Mouse (Mus musculus): ENCODE results near the gene Pla1a.

The Pla1a gene

GRCm38 (mm10) chr16:38369000-38369399 lies 63.9 kb downstream of the Pla1a start:
- DNase-seq (ENCODE audit: low spot score in 2 of 2) = no peak

- DNase-seq (ENCODE audit: low spot score in 2 of 2) = peak; percentile 81 to 92
These were observed 64.6 kb downstream of the Pla1a start for GRCm38 (mm10) chr16:38368336-38368735.

DNA sequence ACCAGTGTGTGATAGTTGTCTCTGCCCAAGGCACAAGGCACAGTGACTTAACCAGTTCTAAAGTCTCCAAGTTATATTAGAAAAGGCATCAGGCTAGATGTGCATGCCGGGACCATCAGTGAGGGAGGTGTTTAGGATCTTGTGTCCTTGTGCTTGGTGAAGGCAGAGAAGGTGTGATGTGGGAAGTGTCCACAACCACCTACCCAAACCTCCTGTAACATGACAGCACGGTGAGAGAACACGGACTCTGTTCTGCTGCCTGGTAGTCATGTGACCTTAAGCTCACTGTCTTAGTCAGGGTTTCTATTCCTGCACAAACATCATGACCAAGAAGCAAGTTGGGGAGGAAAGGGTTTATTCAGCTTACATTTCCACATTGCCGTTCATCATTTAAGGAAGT lies 66.7 kb downstream of the Pla1a start:
- peak in 1 of 2 experiments; percentile 30 for DNase-seq (ENCODE audit: low spot score in 2 of 2)

GRCm38 (mm10) chr16:38365390-38365789 lies 67.6 kb downstream of the Pla1a start:
- peak in 1 of 2 experiments; percentile 32 for DNase-seq (ENCODE audit: low spot score in 2 of 2)

DNA sequence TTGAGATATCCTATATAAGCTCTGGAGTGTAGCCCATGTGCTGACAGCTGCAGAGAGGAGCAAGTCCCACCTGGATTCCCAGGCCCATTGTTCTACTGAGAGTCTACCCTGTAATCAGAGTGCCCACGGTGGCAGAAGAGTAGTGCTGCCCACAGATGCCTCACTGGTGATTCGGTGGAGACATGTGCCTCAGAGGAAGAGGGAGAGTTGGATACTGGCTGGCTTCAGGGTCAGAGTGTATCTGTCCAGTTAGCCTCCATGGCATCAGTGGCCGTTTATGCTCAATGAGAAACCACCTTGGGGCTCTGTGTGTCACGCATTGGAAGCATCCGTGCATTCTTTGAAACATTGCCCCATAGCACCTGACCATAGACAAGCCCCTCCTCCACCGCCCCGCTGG lies 69.3 kb downstream of the Pla1a start:
- DNase-seq (ENCODE audit: low spot score in 2 of 2) = no peak

GRCm38 (mm10) chr16:38363256-38363595 lies 69.7 kb downstream of the Pla1a start:
- DNase-seq (ENCODE audit: low spot score in 2 of 2) = no peak

DNA sequence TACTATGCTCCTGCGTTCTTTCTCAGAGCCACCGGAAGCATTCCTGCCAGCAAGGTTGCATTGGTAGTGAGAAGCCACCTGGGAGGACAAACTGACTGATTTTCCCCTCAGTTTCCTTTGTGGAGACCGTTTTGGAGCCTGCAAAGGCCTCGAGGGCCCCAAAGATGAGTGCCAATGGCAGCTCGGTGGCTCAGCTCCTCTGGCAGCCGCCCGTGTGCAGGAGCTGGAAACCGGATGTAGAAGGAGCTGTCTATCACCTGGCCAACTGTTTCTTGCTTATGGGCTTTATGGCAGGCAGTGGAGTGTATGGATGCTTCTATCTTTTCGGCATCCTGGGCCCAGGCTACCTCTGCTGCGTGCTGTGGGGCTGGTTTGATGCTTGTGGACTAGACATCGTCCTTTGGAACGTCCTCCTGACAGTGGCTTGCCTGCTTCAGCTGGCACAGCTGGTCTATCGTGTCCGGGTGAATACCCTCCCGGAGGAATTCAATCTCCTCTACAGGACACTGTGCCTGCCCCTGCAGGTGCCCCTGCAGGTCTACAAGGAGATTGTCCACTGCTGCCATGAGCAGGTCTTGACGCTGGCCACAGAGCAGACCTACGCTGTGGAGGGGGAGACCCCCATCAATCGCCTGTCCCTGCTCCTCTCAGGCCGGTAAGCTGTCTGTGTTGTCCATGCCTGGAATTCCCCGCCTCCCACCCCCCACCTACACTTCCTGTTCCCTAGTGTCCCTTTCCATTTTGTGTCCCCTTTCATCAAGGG lies 70.3 kb downstream of the Pla1a start:
- no peak for DNase-seq (ENCODE audit: low spot score in 2 of 2)

DNA sequence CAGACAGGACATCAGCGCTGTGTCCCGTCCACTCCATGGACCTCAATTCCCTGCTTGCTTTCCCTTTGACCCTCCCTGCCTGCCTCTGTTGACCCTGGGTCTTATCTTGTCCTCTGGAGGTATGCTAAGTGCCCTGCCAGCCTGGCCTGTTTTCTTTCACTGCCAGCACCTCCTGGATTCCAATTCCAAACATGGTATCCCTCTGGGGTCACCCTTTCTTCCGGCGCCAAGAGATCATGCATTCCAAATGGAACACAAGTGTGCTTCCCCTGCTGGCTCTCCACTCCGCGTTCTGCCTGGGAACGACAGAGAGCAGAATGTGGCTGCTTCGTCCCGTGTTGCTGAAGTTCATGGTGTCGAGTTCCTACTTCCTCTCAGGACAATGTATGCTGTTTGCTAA lies 71.0 kb downstream of the Pla1a start, which contains the start of gene Popdc2:
Gene Popdc2, plus strand, starts transcription at position 277 of the 400 bp plus-strand sequence.
- DNase-seq (ENCODE audit: low spot score in 2 of 2) = no peak

DNA sequence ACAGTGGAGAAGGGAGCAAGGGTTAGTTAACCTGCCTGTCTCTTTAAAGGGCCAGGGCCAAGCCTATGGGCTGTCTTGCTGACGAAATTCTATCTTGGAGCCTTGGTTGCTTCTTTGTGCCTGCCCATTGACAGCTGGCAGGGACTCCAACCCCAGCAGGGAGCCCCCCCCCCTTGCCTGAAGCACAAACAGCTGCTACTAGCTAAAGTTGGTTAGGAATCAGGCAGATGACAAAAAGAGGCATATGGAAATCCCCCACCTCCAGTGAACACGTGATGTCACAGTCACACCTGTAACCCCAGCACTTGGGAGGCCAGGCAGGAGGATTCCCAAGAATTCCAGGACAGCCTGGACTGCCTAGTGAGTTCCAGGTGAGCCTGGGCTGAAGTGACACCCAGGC lies 72.6 kb downstream of the Pla1a start:
- DNase-seq (ENCODE audit: low spot score in 2 of 2) = no peak

- no peak for DNase-seq (ENCODE audit: low spot score in 2 of 2)
These were observed 73.1 kb downstream of the Pla1a start for GRCm38 (mm10) chr16:38359857-38360256.

DNA sequence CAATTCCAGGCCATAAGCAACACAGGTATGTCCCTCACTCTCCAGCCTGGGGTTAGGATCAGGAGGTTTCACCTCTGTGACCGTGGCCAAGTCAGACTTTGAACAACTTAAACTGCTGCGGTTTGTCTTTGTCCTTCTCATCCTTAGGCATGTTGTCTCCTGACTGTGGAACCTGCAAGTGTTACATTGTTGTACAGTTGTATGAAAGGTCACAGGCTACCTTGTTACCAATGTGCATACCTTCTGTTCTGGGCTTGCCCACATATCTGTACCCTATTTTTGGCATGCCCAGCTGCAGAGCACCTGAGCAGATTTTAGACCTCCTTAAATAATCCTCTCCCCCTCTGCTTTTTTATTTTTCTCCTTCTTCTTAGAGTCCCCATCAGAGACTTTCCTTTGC lies 73.7 kb downstream of the Pla1a start:
- no peak for DNase-seq (ENCODE audit: low spot score in 2 of 2)

DNA sequence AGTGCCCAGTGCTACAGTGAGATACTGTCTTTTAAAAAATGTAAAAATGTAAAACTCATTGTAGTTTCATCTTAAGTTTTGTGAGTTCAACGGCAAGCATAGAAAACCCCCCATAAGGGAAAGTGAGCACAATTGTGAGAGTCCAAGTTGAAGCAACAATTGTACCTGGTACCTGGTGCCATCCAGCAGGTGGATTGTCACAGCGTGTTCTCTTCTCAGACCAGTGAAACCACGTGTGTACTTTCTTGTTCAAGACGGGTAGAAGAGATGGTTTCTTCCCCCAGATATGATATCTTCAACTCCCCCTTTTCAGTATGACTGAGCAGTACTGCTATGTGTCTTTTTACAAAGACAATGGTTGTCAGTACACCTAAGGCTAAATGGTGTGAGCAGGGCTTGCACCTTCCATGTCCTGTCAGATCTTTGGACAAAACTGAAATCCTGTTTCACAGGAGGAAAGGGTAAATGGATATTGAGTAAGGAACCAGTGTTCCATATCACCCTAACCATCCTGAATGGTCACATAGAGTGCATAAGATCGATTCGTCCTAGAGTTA lies 74.6 kb downstream of the Pla1a start:
- DNase-seq (ENCODE audit: low spot score in 2 of 2) = no peak

DNA sequence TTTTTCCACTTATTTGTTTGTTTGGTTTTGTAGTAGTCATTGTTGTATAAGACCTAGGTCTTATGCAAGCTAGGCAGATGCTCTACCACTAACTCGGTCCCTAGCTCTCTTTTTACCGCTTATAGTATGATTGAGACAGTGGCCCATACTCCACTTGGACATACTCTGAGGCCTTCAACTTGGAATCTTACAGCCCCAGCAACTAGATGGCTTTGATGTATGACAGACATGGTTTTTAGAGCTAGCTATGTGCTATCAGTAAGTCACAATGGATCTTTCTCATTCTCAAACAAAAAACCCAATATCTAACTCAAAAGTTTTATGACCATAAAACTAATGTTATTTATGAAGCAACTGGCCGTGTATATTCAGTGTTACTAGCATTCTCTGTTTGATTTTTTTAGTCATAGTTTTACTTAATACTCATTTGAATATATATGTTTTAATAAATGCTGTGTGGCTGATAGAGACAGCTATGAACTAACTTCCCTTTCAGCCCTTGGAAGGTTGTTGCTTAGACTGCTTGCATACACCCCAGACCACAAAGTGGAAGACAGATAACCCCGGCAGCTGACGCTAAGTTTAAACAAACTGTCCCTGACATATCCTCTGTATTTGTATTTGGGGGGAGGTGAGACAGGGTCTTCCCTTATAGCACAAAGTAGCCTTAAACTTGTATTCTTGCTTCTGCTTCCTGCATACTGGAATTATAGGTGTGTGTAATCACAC lies 78.6 kb downstream of the Pla1a start:
- no peak for DNase-seq (ENCODE audit: low spot score in 2 of 2)

DNA sequence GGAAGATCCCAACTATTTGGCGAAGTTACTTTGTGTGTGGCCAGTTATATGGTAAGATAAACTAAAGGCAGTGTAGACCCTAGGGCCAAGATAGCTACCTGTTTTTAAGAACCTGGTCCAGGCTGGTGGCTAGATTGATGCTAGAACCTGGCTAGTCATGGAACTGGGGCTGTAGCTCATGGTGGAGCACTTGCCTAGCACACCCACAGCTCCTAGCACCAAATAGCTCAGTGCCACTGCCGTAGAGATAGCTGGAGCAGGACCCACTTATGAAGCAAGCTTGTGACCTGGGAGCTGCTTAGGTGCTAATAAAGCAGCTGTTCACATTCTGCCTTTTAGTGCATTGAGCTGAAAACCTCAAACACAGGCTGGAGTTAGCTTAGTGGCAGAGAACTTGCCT lies 79.3 kb downstream of the Pla1a start:
- no peak for DNase-seq (ENCODE audit: low spot score in 2 of 2)

GRCm38 (mm10) chr16:38352851-38353250 lies 80.1 kb downstream of the Pla1a start:
- no peak for DNase-seq (ENCODE audit: low spot score in 2 of 2)

DNA sequence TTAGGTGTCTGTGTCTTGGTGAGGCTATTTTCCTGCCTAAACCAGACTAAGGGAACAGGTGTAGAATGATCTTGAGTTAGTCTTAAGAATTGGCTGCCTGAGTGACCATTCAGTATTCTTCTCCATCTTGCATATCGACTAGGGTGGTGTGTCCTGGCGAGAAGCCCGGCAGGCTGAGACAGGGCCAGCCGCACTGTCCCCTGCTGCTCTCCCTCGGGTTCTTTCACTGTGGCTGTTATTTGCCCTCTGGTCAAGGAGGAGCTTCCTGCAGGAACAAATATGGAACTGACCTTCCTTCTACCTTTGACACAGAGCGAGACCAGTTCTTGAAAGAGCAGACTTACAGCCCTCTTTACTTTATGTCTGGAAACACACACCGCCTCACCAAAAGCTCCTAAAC lies 80.9 kb downstream of the Pla1a start:
- DNase-seq (ENCODE audit: low spot score in 2 of 2) = no peak

DNA sequence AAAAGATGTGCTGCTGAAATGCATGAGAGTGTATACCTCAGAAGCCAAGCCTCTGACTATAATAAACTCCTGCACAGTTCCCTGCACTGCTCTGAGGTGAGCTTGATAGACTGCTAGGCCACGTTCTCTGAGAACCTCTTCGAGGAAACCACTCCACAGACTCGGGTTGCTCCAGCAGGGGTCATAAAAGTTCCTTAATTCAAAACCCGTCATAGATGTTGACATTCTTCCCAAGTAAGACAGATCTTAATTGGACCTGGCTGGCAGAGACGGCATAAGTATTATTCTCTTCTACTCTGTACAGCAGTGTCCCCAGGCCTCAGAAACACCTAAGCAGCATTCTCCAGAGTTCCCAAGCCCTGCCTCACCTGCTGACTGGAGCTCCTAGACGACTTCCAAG lies 82.0 kb downstream of the Pla1a start:
- no peak for DNase-seq (ENCODE audit: low spot score in 2 of 2)

DNA sequence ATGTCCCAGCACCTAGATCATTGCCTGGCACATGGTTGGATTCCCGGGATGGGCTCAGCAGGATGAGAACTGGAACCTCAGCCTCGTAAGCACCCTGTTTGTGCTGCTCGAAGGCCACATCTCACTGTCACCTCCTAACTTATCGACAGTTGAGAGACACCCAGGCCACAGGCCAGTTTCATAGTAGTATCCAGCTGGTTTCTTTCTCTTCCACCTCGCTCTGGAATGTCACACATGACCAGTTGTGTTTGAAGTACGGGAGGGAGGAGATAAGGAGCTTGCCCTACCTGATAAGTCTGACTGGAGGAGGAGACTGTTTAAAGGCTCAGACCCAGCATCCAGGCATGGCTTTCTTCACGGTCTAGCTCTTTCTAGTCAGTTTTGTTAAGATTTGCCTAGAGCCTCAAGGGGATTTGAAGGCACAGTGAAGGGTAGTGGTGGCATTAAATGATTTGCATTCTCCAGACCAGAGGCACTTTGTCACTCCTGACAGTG lies 82.5 kb downstream of the Pla1a start:
- no peak for DNase-seq (ENCODE audit: low spot score in 2 of 2)

- no peak for DNase-seq (ENCODE audit: low spot score in 2 of 2)
These were observed 83.1 kb downstream of the Pla1a start for GRCm38 (mm10) chr16:38349881-38350280.

DNA sequence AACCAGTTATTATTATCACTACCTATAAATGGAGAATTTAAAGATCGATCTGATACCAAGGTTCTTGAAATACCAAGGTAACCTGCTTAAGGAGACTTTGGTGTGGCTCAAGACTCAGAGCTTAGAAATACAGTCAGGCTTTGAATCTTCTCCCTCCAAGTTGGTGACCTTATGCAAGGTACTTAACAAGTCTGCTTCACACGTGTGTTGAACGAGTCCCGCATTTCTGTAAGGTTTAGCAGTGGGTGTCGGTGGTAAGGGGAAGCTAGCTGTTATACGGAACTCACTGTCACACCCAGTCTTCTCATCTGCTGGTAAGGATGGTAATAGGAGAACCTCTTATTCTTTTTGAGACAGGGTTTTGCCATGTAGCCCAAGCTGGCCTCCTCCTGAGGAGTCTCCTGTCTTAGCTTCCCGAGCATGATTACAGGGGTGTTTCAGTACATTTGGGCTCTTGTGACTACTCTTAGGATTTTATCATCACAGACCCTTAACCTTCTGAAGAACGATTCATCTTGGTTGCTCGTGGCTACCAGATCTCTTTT lies 84.7 kb downstream of the Pla1a start:
- no peak for DNase-seq (ENCODE audit: low spot score in 2 of 2)

- no peak for DNase-seq (ENCODE audit: low spot score in 2 of 2)
These were observed 85.4 kb downstream of the Pla1a start for GRCm38 (mm10) chr16:38347588-38347987.

DNA sequence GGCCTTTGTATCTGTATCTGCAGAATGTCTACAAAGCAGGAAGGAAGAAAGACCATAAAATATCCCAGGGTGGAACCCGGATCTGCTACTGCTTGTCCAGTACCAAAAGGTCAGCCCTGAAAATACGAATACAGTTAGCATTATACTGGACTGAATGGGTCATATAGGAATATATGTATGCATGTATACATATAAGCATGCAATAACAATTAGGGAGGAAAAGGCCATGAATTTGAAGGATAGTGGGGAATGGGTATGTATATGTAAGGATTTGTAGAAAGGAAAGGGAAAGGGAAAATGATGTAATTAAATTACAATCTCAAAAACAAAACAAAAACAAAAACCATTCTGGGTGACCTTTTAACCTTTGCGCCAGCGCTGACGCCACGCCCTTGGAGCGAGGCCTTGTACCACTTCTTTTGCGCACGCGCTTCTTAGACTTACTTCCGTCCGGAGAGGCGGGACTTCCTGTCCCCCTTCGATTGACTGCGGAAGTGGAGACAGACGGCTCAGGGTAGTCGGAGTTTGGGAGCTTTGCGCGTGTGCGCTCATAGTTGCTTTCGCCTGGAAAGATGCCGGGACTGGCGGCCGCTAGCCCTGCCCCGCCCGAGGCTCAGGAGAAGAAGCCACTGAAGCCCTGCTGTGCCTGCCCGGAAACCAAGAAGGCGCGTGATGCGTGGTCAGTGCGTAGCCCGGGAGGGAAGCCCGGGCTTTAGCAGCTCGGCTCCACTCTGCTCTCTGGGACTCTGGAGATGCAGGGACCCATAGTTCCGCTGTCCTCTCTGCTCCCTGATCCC lies 86.2 kb downstream of the Pla1a start, which contains the start of the genes Cox17 and Gm21987:
Gene Cox17, plus strand, starts transcription at position 463 of the 797 bp plus-strand sequence.
Gene Gm21987, plus strand, starts transcription at position 512 of the 797 bp plus-strand sequence.
- DNase-seq (ENCODE audit: low spot score in 2 of 2) = peak; percentile 93 to 95

All from frontal cortex, postnatal 36 days (tissue).